Mouse (Mus musculus) heart, embryonic 13.5 days (tissue): ENCODE data around the gene Olfr1342. TPM values are rescaled to one million over a fixed set of nuclear protein-coding genes. Genes with fewer than 3 reads are reported as not detected.
A peak's percentile ranks its signal among the peaks of the same experiment; 100 is the strongest.

Source experiments
- ATAC-seq: fragments of 200-750 bp; cut with Nextera tagmentation; 2 replicates; pipeline ENCODE4 v1.8.0; 2017; ENCODE audit warnings: moderate TSS enrichment; ENCODE audit not compliant: insufficient number of reproducible peaks, low FRiP score, low TSS enrichment; ENCODE audit errors: extremely low read depth
- H3K27ac ChIP-seq: fragments of 300-500 bp; sonication (generic); replicated peaks from 2 replicates; pipeline ENCODE4 v1.5.1; 2015; ENCODE audit warnings: moderate library complexity, mild to moderate bottlenecking, inconsistent platforms
- H3K27me3 ChIP-seq: fragments of 300-500 bp; sonication (generic); replicated peaks from 2 replicates; pipeline ENCODE4 v1.6.1; 2015; ENCODE audit warnings: mild to moderate bottlenecking, inconsistent platforms
- H3K36me3 ChIP-seq: fragments of 300-500 bp; sonication (generic); 2 replicates; pipeline ENCODE4 v1.6.1; 2015; ENCODE audit warnings: mild to moderate bottlenecking, inconsistent platforms
- H3K4me1 ChIP-seq: fragments of 300-500 bp; sonication (generic); 2 replicates; pipeline ENCODE4 v1.6.1; 2015; ENCODE audit warnings: inconsistent platforms
- H3K4me2 ChIP-seq: fragments of 300-500 bp; sonication (generic); 2 replicates; pipeline ENCODE4 v1.6.1; 2015; ENCODE audit warnings: inconsistent platforms, mild to moderate bottlenecking, moderate library complexity
- H3K4me3 ChIP-seq: fragments of 300-500 bp; sonication (generic); 2 replicates; pipeline ENCODE4 v1.5.1; 2015; ENCODE audit warnings: moderate library complexity, mild to moderate bottlenecking, inconsistent platforms
- H3K9ac ChIP-seq: fragments of 300-500 bp; sonication (generic); 2 replicates; pipeline ENCODE4 v1.6.1; 2015; ENCODE audit warnings: inconsistent platforms, mild to moderate bottlenecking, moderate library complexity
- H3K9me3 ChIP-seq: fragments of 300-500 bp; sonication (generic); 2 replicates; pipeline ENCODE4 v1.6.1; 2016; ENCODE audit warnings: inconsistent platforms
- WGBS: fragments of 180-500 bp; shearing (Covaris S2); methylation state at CpG from one replicate; pipeline ENCODE4 v1.1.7; 2015; ENCODE audit warnings: mixed read lengths; 5-methylcytosine and 5-hydroxymethylcytosine counted together
- polyA plus RNA-seq: library from polyadenylated mRNA; unstranded; fragments of >200 nt; fragmentation: Nextera tagmentation; extraction: Ambion mirVana; gene quantifications from 2 replicates; pipeline ENCODE4 v1.2.1, GENCODE M21; 2015

The Olfr1342 gene
- polyA plus RNA-seq, 1 experiment from 2014 or later, result 0.19 TPM

DNA sequence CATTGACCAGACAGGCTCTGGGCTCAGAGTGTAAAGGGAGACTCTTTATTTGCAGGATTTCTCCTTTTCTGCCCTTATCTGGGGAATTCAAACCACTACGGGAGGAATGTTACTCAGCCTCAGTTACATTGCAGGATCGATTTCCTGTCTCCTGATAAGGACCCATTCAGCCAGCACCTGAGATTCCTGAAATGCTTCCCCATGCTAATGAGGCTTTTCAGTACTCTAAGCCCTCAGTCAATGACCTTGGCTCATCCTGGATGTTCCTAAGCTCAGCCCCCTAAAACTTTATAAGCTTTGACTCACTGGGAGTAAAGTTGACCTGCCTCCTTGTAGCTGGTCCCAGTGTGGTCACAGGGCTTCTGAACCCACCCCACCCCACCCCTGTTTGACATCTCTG, 5.5 kb downstream of the Olfr1342 start:
- Histone ChIP-seq H3K36me3 (no peaks in the 10 kb centered on the region), H3K27ac (no peak overlapping the region), H3K9ac (no peak overlapping the region), H3K9me3 (no peaks in the 10 kb centered on the region), H3K27me3 (peaks cover under 1% of the 10 kb centered on the region; the same call in 1 of the 2 replicates), H3K4me2 (no peak overlapping the region), H3K4me3 (no peak overlapping the region), H3K4me1 (no peaks in the 10 kb centered on the region)
- 6% methylated on average over 2 of the region's 2 CpGs for WGBS
- no peak for ATAC-seq

DNA sequence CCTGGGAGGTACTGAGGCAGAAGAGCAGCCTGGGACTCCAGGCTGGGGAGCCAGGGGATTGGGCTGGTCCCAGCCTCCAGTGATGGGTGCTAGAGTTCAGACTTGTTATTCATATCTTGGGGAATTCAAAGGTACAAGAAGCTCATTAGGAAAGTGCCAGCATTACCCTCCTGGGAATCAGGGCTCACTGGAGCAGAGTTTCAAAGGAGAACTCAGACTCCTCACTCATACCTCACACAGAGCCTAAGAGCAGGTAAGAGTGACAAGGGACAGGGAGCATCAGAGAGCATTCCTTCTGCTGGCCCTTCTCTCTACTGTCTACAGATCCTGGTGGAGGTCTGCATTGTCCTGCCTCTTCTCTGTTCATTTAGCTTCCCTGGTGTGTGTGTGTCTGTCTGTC, 33.9 kb downstream of the Olfr1342 start, which contains the start of gene Olfr62:
Olfr62 (plus strand) TSS at position 301 of the 400 bp plus-strand sequence.
- H3K27ac ChIP-seq, result no peak within 1 kb of the TSS
- no peaks in the 10 kb centered on the region for H3K27me3 ChIP-seq
- H3K4me2 ChIP-seq, result no peak within 1 kb of the TSS
- no peak within 1 kb of the TSS for H3K4me3 ChIP-seq
- no peaks in the 10 kb centered on the region for H3K4me1 ChIP-seq
- ATAC-seq, result no peak
- no peaks in the 10 kb centered on the region for H3K9me3 ChIP-seq
- H3K36me3 ChIP-seq, result no peaks in the 10 kb centered on the region
- no peak within 1 kb of the TSS for H3K9ac ChIP-seq

DNA sequence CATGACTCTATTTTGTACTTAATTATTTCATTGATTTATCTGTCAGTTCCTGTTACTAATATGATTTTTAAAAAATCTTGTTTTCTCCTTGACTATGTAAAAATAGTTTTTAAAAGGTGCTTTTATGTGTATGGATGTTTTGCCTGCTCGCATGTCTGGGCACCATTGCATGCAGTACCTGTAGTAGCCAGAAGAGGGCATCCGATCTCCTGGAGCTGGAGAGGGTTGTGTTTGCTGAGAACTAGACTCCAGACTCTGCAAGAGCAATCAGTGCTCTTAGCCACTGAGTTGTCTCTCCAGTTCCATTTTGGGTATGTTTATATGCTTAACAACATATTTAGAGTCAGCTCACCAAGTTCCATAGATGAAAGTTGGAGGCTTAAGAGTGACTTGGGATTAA, 47.3 kb downstream of the Olfr1342 start:
- WGBS, result 11% methylated on average over 2 of the region's 2 CpGs
- H3K27me3 ChIP-seq, result no peaks in the 10 kb centered on the region
- no peak overlapping the region for H3K4me2 ChIP-seq
- H3K4me3 ChIP-seq, result no peak overlapping the region
- H3K9ac ChIP-seq, result no peak overlapping the region
- no peak overlapping the region for H3K27ac ChIP-seq
- ATAC-seq, result no peak
- H3K36me3 ChIP-seq, result no peaks in the 10 kb centered on the region
- no peaks in the 10 kb centered on the region for H3K9me3 ChIP-seq
- H3K4me1 ChIP-seq, result no peaks in the 10 kb centered on the region

DNA sequence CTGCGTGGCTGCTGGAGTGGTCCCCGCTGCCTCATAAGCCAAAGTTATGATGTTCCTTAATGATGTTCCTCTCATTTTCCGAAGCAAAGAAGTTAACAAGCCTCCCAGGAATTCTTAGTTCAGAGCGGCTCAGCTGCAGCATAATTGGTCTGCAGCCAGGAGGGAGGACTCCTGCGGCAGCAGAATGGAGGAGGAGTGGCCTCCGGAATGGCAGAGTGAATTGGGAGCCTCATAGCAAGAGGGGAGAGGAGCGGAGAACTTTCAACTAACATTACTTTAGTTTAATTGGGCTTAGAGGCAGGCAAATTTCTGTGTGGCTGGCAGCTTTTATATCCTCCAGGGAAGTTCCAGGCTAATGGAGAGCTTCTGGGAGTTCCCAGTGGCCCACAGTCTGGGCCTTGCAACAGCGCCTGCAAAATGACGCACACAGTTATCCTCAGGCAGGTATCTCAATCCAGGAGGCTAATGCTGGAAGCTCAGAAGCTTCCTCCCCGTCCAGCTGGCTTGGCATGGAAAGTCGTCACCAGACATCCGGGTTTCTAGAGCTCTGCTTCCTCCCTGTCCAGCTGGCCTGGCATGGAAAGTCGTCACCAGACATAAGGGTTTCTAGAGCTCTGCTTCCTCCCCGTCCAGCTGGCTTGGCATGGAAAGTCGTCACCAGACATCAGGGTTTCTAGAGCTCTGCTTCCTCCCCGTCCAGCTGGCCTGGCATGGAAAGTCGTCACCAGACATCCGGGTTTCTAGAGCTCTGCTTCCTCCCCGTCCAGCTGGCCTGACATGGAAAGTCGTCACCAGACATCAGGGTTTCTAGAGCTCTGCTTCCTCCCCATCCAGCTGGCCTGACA, 50.0 kb downstream of the Olfr1342 start:
- WGBS, result 37% methylated on average over 20 of the region's 20 CpGs
- H3K9ac ChIP-seq, result no peak overlapping the region
- H3K9me3 ChIP-seq, result no peaks in the 10 kb centered on the region
- 0 out of 2 replicates have a peak overlapping the region, but pooled peaks have one; percentile 6 for H3K27ac ChIP-seq
- peak overlapping the region; percentile 21; the same call in 1 of the 2 replicates for H3K4me2 ChIP-seq
- H3K36me3 ChIP-seq, result no peaks in the 10 kb centered on the region
- H3K4me3 ChIP-seq, result no peak overlapping the region
- ATAC-seq, result no peak
- H3K27me3 ChIP-seq, result no peaks in the 10 kb centered on the region
- H3K4me1 ChIP-seq, result no peaks in the 10 kb centered on the region

Other genes with a start within 250 kb of the Olfr1342 start
- gene Mpl, start 235.2 kb downstream of the Olfr1342 start, polyA plus RNA-seq, result 2.1 and 2.2 TPM in 2 replicates
- gene Tie1, start 202.7 kb downstream of the Olfr1342 start, polyA plus RNA-seq, result 57.7 and 61.1 TPM in 2 replicates
- gene 2610528J11Rik, start 165.8 kb downstream of the Olfr1342 start, polyA plus RNA-seq, result 0.36 and 0.75 TPM in 2 replicates
- gene Tmem125, start 148.7 kb downstream of the Olfr1342 start, polyA plus RNA-seq, result 0.24 and 0.43 TPM in 2 replicates
- gene Cfap57, start 72.0 kb downstream of the Olfr1342 start, polyA plus RNA-seq, result 0.31 and 0.53 TPM in 2 replicates
- gene Ebna1bp2, start 72.0 kb downstream of the Olfr1342 start, polyA plus RNA-seq, result 76.0 and 78.9 TPM in 2 replicates
- not detected in 2 replicates for gene Olfr62, start 33.8 kb downstream of the Olfr1342 start, polyA plus RNA-seq
- not detected in 2 replicates for gene Olfr1341, start 10.8 kb upstream of the Olfr1342 start, polyA plus RNA-seq
- not detected in 2 replicates for gene Olfr1340, start 27.4 kb upstream of the Olfr1342 start, polyA plus RNA-seq
- gene Olfr1339, start 39.4 kb upstream of the Olfr1342 start, polyA plus RNA-seq, result not detected in 2 replicates
- gene Olfr1338, start 66.0 kb upstream of the Olfr1342 start, polyA plus RNA-seq, result not detected in 2 replicates
- not detected in 2 replicates for gene Olfr1337, start 89.8 kb upstream of the Olfr1342 start, polyA plus RNA-seq
- not detected in 2 replicates for gene Olfr1335, start 117.2 kb upstream of the Olfr1342 start, polyA plus RNA-seq
- gene Olfr1333, start 143.5 kb upstream of the Olfr1342 start, polyA plus RNA-seq, result not detected in 2 replicates
- not detected in 2 replicates for gene Olfr1331, start 171.9 kb upstream of the Olfr1342 start, polyA plus RNA-seq
- 0.09 and 0.11 TPM in 2 replicates for gene Olfr1330, start 195.8 kb upstream of the Olfr1342 start, polyA plus RNA-seq
- not detected in 2 replicates for gene Olfr1329, start 224.7 kb upstream of the Olfr1342 start, polyA plus RNA-seq
- not detected in 2 replicates for gene Olfr1328, start 245.9 kb upstream of the Olfr1342 start, polyA plus RNA-seq